Mouse (Mus musculus) liver, embryonic 14.5 days (tissue): ENCODE measurements around the gene Arap1.

Experiments used
- CTCF ChIP-seq: IDR thresholded peaks from 2 replicates; pipeline ENCODE4 v1.5.1; 2016; ENCODE audit warnings: antibody characterized with exemption, low read depth, control low read depth
- EP300 ChIP-seq: IDR thresholded peaks from 2 replicates; pipeline ENCODE4 v1.6.1; 2016; ENCODE audit warnings: antibody characterized with exemption, low read depth

GRCm38 (mm10) chr7:101306841-101307240 is 41.0 kb upstream of the Arap1 start:
- TF ChIP-seq CTCF, result no peak
- no peak for TF ChIP-seq EP300
